Mouse (Mus musculus): ENCODE measurements around the gene Esyt1.

Esyt1 gene

GRCm38 (mm10) chr10:128486370-128486769 is 39.3 kb downstream of the Esyt1 start:
- no peak for DNase-seq

GRCm38 (mm10) chr10:128474366-128474765 is 51.3 kb downstream of the Esyt1 start:
- DNase-seq: no peak

- no peak for DNase-seq
Measured at GRCm38 (mm10) chr10:128460270-128460630, 65.4 kb downstream of the Esyt1 start.
